Mouse (Mus musculus): Measurements from ENCODE around the gene Lrrc36. TPM values are rescaled to one million over a fixed set of nuclear protein-coding genes. Genes with fewer than 3 reads are reported as not detected.

The Lrrc36 gene
- polyA plus RNA-seq, 1 experiment from 2014 or later, result 0.18 TPM

- H3K27me3 ChIP-seq (replicated peaks), result peaks cover 50% of the 10 kb centered on the region
- H3K9ac ChIP-seq, result no peak overlapping the region
- H3K27ac ChIP-seq, result no peak overlapping the region
- 54% methylated on average over 6 of the region's 6 CpGs for WGBS (ENCODE audit: insufficient replicate concordance)
- no peaks in the 10 kb centered on the region for H3K9me3 ChIP-seq (replicated peaks)
- H3K4me1 ChIP-seq, result no peaks in the 10 kb centered on the region
- no peak for ATAC-seq
- no peak overlapping the region for H3K4me3 ChIP-seq
- no peak overlapping the region for H3K4me2 ChIP-seq
- H3K36me3 ChIP-seq, result no peaks in the 10 kb centered on the region
These were observed 19.6 kb downstream of the Lrrc36 start for GRCm38 (mm10) chr8:105433021-105433420.

GRCm38 (mm10) chr8:105433511-105433910, 20.1 kb downstream of the Lrrc36 start:
- Histone ChIP-seq H3K27ac (no peak overlapping the region), H3K9me3 (replicated peaks) (no peaks in the 10 kb centered on the region), H3K9ac (no peak overlapping the region), H3K27me3 (replicated peaks) (peaks cover 50% of the 10 kb centered on the region), H3K4me3 (no peak overlapping the region), H3K36me3 (no peaks in the 10 kb centered on the region), H3K4me1 (no peaks in the 10 kb centered on the region), H3K4me2 (no peak overlapping the region)
- 53% methylated on average over 5 of the region's 5 CpGs for WGBS (ENCODE audit: insufficient replicate concordance)
- ATAC-seq, result no peak

- Histone ChIP-seq H3K9me3 (replicated peaks) (no peaks in the 10 kb centered on the region), H3K9ac (no peak overlapping the region), H3K4me1 (no peaks in the 10 kb centered on the region), H3K36me3 (no peaks in the 10 kb centered on the region), H3K27ac (no peak overlapping the region), H3K27me3 (replicated peaks) (peaks cover 53% of the 10 kb centered on the region), H3K4me2 (no peak overlapping the region), H3K4me3 (no peak overlapping the region)
- WGBS (ENCODE audit: insufficient replicate concordance), result 60% methylated on average over 5 of the region's 5 CpGs
- ATAC-seq, result no peak
These were observed 20.8 kb downstream of the Lrrc36 start for GRCm38 (mm10) chr8:105434136-105434535.

GRCm38 (mm10) chr8:105436218-105436617, 22.8 kb downstream of the Lrrc36 start:
- Histone ChIP-seq H3K27ac (no peak overlapping the region), H3K4me2 (no peak overlapping the region), H3K9ac (no peak overlapping the region), H3K27me3 (replicated peaks) (peaks cover 53% of the 10 kb centered on the region), H3K9me3 (replicated peaks) (no peaks in the 10 kb centered on the region), H3K4me1 (no peaks in the 10 kb centered on the region), H3K4me3 (no peak overlapping the region), H3K36me3 (no peaks in the 10 kb centered on the region)
- ATAC-seq, result no peak
- WGBS (ENCODE audit: insufficient replicate concordance), result 61% methylated on average over 5 of the region's 5 CpGs

- peaks cover 63% of the 10 kb centered on the region for H3K27me3 ChIP-seq (replicated peaks)
- 73% methylated on average over 5 of the region's 5 CpGs for WGBS (ENCODE audit: insufficient replicate concordance)
These were observed 23.8 kb downstream of the Lrrc36 start for GRCm38 (mm10) chr8:105437078-105437748.

GRCm38 (mm10) chr8:105438865-105439264, 25.5 kb downstream of the Lrrc36 start:
- H3K9ac ChIP-seq, result no peak overlapping the region
- H3K36me3 ChIP-seq, result no peaks in the 10 kb centered on the region
- peaks cover 3% of the 10 kb centered on the region for H3K4me1 ChIP-seq
- no peaks in the 10 kb centered on the region for H3K9me3 ChIP-seq (replicated peaks)
- ATAC-seq, result no peak; the same call in 1 of the 2 replicates
- peaks cover 68% of the 10 kb centered on the region for H3K27me3 ChIP-seq (replicated peaks)
- H3K27ac ChIP-seq, result no peak overlapping the region
- WGBS (ENCODE audit: insufficient replicate concordance), result 25% methylated on average over 5 of the region's 5 CpGs
- no peak overlapping the region for H3K4me3 ChIP-seq
- H3K4me2 ChIP-seq, result no peak overlapping the region

More at GRCm38 (mm10) chr8:105437078-105437748, 23.8 kb downstream of the Lrrc36 start:
- H3K4me3 ChIP-seq, result no peak overlapping the region
- H3K9me3 ChIP-seq (replicated peaks), result no peaks in the 10 kb centered on the region
- no peak overlapping the region for H3K4me2 ChIP-seq
- no peak for ATAC-seq
- no peak overlapping the region for H3K9ac ChIP-seq
- no peaks in the 10 kb centered on the region for H3K36me3 ChIP-seq
- H3K4me1 ChIP-seq, result no peaks in the 10 kb centered on the region
- H3K27ac ChIP-seq, result no peak overlapping the region

GRCm38 (mm10) chr8:105441433-105441832, 28.1 kb downstream of the Lrrc36 start:
- H3K9me3 ChIP-seq (replicated peaks), result no peaks in the 10 kb centered on the region
- WGBS (ENCODE audit: insufficient replicate concordance), result 4% methylated on average over 6 of the region's 6 CpGs
- no peak overlapping the region for H3K4me2 ChIP-seq
- H3K9ac ChIP-seq, result no peak overlapping the region
- no peak overlapping the region for H3K27ac ChIP-seq
- no peak overlapping the region for H3K4me3 ChIP-seq
- peaks cover 58% of the 10 kb centered on the region for H3K27me3 ChIP-seq (replicated peaks)
- H3K4me1 ChIP-seq, result peaks cover 21% of the 10 kb centered on the region
- ATAC-seq, result 0 out of 2 replicates have a peak, but pooled peaks have one; percentile 35
- no peaks in the 10 kb centered on the region for H3K36me3 ChIP-seq

GRCm38 (mm10) chr8:105442661-105443060, 29.3 kb downstream of the Lrrc36 start:
- H3K4me3 ChIP-seq, result no peak overlapping the region
- H3K9me3 ChIP-seq (replicated peaks), result no peaks in the 10 kb centered on the region
- H3K4me1 ChIP-seq, result peaks cover 31% of the 10 kb centered on the region
- H3K27me3 ChIP-seq (replicated peaks), result peaks cover 49% of the 10 kb centered on the region
- no peak overlapping the region for H3K4me2 ChIP-seq
- H3K36me3 ChIP-seq, result no peaks in the 10 kb centered on the region
- no peak overlapping the region for H3K27ac ChIP-seq
- H3K9ac ChIP-seq, result no peak overlapping the region
- WGBS (ENCODE audit: insufficient replicate concordance), result 82% methylated on average over 5 of the region's 5 CpGs
- no peak for ATAC-seq

- Histone ChIP-seq H3K4me1 (peaks cover 52% of the 10 kb centered on the region), H3K4me2 (0 out of 2 replicates have a peak overlapping the region, but pooled peaks have one; percentile 4), H3K9ac (no peak overlapping the region; the same call in 1 of the 2 replicates), H3K9me3 (replicated peaks) (no peaks in the 10 kb centered on the region), H3K27ac (0 out of 2 replicates have a peak overlapping the region, but pooled peaks have one; percentile 30), H3K36me3 (no peaks in the 10 kb centered on the region), H3K27me3 (replicated peaks) (peaks cover 36% of the 10 kb centered on the region), H3K4me3 (no peak overlapping the region)
- no peak for ATAC-seq
- WGBS (ENCODE audit: insufficient replicate concordance), result 37% methylated on average over 11 of the region's 11 CpGs
These were observed 32.1 kb downstream of the Lrrc36 start for GRCm38 (mm10) chr8:105445296-105446126.

GRCm38 (mm10) chr8:105446127-105446552, 32.8 kb downstream of the Lrrc36 start:
- Histone ChIP-seq H3K9ac (no peak overlapping the region), H3K9me3 (replicated peaks) (no peaks in the 10 kb centered on the region), H3K27ac (0 out of 2 replicates have a peak overlapping the region, but pooled peaks have one; percentile 30), H3K4me1 (peaks cover 52% of the 10 kb centered on the region), H3K36me3 (no peaks in the 10 kb centered on the region), H3K27me3 (replicated peaks) (peaks cover 37% of the 10 kb centered on the region), H3K4me3 (no peak overlapping the region), H3K4me2 (0 out of 2 replicates have a peak overlapping the region, but pooled peaks have one; percentile 4)
- 50% methylated on average over 4 of the region's 4 CpGs for WGBS (ENCODE audit: insufficient replicate concordance)
- ATAC-seq, result no peak

- ATAC-seq, result peak; percentile 97
- Histone ChIP-seq H3K4me2 (peak overlapping the region; percentile 64), H3K36me3 (no peaks in the 10 kb centered on the region), H3K4me1 (peaks cover 65% of the 10 kb centered on the region), H3K4me3 (peak overlapping the region; percentile 18; the same call in 1 of the 2 replicates), H3K27ac (peak overlapping the region; percentile 92), H3K9ac (peak overlapping the region; percentile 55), H3K9me3 (replicated peaks) (no peaks in the 10 kb centered on the region), H3K27me3 (replicated peaks) (peaks cover 32% of the 10 kb centered on the region)
- WGBS (ENCODE audit: insufficient replicate concordance), result 32% methylated on average over 3 of the region's 3 CpGs
These were observed 34.8 kb downstream of the Lrrc36 start for GRCm38 (mm10) chr8:105448188-105448587.

GRCm38 (mm10) chr8:105448596-105448995, 35.2 kb downstream of the Lrrc36 start:
- 35% methylated on average over 5 of the region's 5 CpGs for WGBS (ENCODE audit: insufficient replicate concordance)
- Histone ChIP-seq H3K27me3 (replicated peaks) (peaks cover 27% of the 10 kb centered on the region), H3K4me3 (peak overlapping the region; percentile 18; the same call in 1 of the 2 replicates), H3K36me3 (no peaks in the 10 kb centered on the region), H3K9ac (peak overlapping the region; percentile 55), H3K4me1 (peaks cover 66% of the 10 kb centered on the region), H3K27ac (peak overlapping the region; percentile 92), H3K9me3 (replicated peaks) (no peaks in the 10 kb centered on the region), H3K4me2 (peak overlapping the region; percentile 64)
- peak; percentile 96 for ATAC-seq
